Comparison of ENCODE assay signal across 29 mouse cellular contexts in genomic region chr11:59142962-59143361, GRCm38 (mm10). TPM values are rescaled to one million over a fixed set of nuclear protein-coding genes. Genes with fewer than 3 reads are reported as not detected.
"Had no signal": no experiment of that assay in that cellular context is flagged by ENCODE, and none has a peak within 500 bp of the region (broad histone marks: within the 10 kb centered on the region; RNA-seq: fewer than 3 reads in every experiment).

No protein-coding gene starts in this region.

- DNase-seq: cerebellum, adult 2 months; cerebellum, adult 8-10 months; cerebellum, adult 9-10 months; cerebellum, adult 9-11 months; cerebellum, postnatal 10 days; cerebellum, postnatal 14 days; cerebellum, postnatal 25 days; cerebellum, postnatal 36 days; embryo, embryonic 11 days; forebrain, postnatal 0 days; gastrocnemius, postnatal 10 days; gastrocnemius, postnatal 25 days; gastrocnemius, postnatal 36 days; heart, adult 18-20 months; heart, adult 2 months had no signal

- H3K9ac ChIP-seq: embryonic facial prominence, embryonic 12.5 days; embryonic facial prominence, embryonic 13.5 days; embryonic facial prominence, embryonic 15.5 days; forebrain, embryonic 12.5 days; forebrain, embryonic 13.5 days; forebrain, embryonic 15.5 days; forebrain, postnatal 0 days had no signal

- H3K27ac ChIP-seq: embryonic facial prominence, embryonic 10.5 days; embryonic facial prominence, embryonic 12.5 days; embryonic facial prominence, embryonic 13.5 days; embryonic facial prominence, embryonic 15.5 days; forebrain, embryonic 10.5 days; forebrain, embryonic 12.5 days; forebrain, embryonic 13.5 days; forebrain, embryonic 15.5 days; heart, adult 2 months had no signal

- H3K36me3 ChIP-seq: embryonic facial prominence, embryonic 10.5 days; embryonic facial prominence, embryonic 12.5 days; embryonic facial prominence, embryonic 13.5 days; embryonic facial prominence, embryonic 15.5 days; forebrain, embryonic 10.5 days; forebrain, embryonic 12.5 days; forebrain, embryonic 15.5 days had no signal

- H3K9me3 ChIP-seq: embryonic facial prominence, embryonic 10.5 days; embryonic facial prominence, embryonic 12.5 days; embryonic facial prominence, embryonic 13.5 days; embryonic facial prominence, embryonic 15.5 days; forebrain, embryonic 10.5 days; forebrain, embryonic 12.5 days; forebrain, embryonic 13.5 days; forebrain, embryonic 15.5 days had no signal

- H3K4me2 ChIP-seq: embryonic facial prominence, embryonic 12.5 days; embryonic facial prominence, embryonic 13.5 days; embryonic facial prominence, embryonic 15.5 days; forebrain, embryonic 12.5 days; forebrain, embryonic 13.5 days; forebrain, embryonic 15.5 days had no signal

- ATAC-seq: forebrain, embryonic 13.5 days; forebrain, embryonic 14.5 days; forebrain, embryonic 15.5 days; forebrain, embryonic 16.5 days; forebrain, postnatal 0 days had no signal

- H3K27me3 ChIP-seq: forebrain, embryonic 15.5 days had no signal

- H3K4me1 ChIP-seq: embryonic facial prominence, embryonic 12.5 days; embryonic facial prominence, embryonic 13.5 days; forebrain, embryonic 15.5 days had no signal

- H3K4me3 ChIP-seq: embryonic facial prominence, embryonic 10.5 days; embryonic facial prominence, embryonic 12.5 days; embryonic facial prominence, embryonic 13.5 days; embryonic facial prominence, embryonic 15.5 days; erythroblast, embryonic 14.5 days; forebrain, embryonic 10.5 days; forebrain, embryonic 12.5 days; forebrain, embryonic 13.5 days; forebrain, embryonic 15.5 days; heart, adult 2 months had no signal

RNA-seq across cellular contexts. Expression of gene Obscn, which starts 6.8 kb away (rescaled TPM):
- total RNA-seq: common myeloid progenitor, adult 5-6 weeks; granulocyte monocyte progenitor cell, adult 5-6 weeks had no signal
- polyA plus RNA-seq: forebrain, embryonic 12.5 days had no signal

RNA-seq across cellular contexts. Expression of gene Gjc2, which starts 40.1 kb away (rescaled TPM):
- total RNA-seq: common myeloid progenitor, adult 5-6 weeks; granulocyte monocyte progenitor cell, adult 5-6 weeks had no signal
- polyA plus RNA-seq: embryonic facial prominence, embryonic 11.5 days; forebrain, embryonic 10.5 days; forebrain, embryonic 13.5 days had no signal
